Mouse (Mus musculus) forebrain, embryonic 10.5 days (tissue): ENCODE results near the gene 9930021J03Rik. TPM values are rescaled to one million over a fixed set of nuclear protein-coding genes. Genes with fewer than 3 reads are reported as not detected.
A peak's percentile ranks its signal among the peaks of the same experiment; 100 is the strongest.

ENCODE experiments used
- DNase-seq: peaks from one replicate; pipeline ENCODE4 v3.0.0-alpha.2; 2017; ENCODE audit warnings: low spot score; ENCODE audit errors: extremely low spot score
- H3K27ac ChIP-seq: fragments of 300-500 bp; sonication (generic); 2 replicates; pipeline ENCODE4 v1.5.1; 2016; ENCODE audit warnings: mild to moderate bottlenecking
- H3K27me3 ChIP-seq: fragments of 300-500 bp; sonication (generic); 2 replicates; pipeline ENCODE4 v1.6.1; 2016; ENCODE audit warnings: mild to moderate bottlenecking; ENCODE audit not compliant: poor library complexity, severe bottlenecking
- H3K36me3 ChIP-seq: fragments of 300-500 bp; sonication (generic); replicated peaks from 2 replicates; pipeline ENCODE4 v1.6.1; 2016; ENCODE audit warnings: mild to moderate bottlenecking, moderate library complexity
- H3K4me1 ChIP-seq: fragments of 300-500 bp; sonication (generic); 2 replicates; pipeline ENCODE4 v1.6.1; 2016
- H3K4me3 ChIP-seq: fragments of 300-500 bp; sonication (generic); 2 replicates; pipeline ENCODE4 v1.5.1; 2016; ENCODE audit warnings: mild to moderate bottlenecking, moderate library complexity
- H3K9me3 ChIP-seq: fragments of 300-500 bp; sonication (generic); 2 replicates; pipeline ENCODE4 v1.6.1; 2016; ENCODE audit warnings: mild to moderate bottlenecking, moderate library complexity
- WGBS: fragments of 180-500 bp; shearing (Covaris S2); methylation state at CpG from one replicate; pipeline ENCODE4 v1.1.7; 2016; 5-methylcytosine and 5-hydroxymethylcytosine counted together
- polyA plus RNA-seq: library from polyadenylated mRNA; unstranded; fragments of >200 nt; fragmentation: Nextera tagmentation; extraction: Ambion mirVana; gene quantifications from 2 replicates; pipeline ENCODE4 v1.2.1, GENCODE M21; 2016

Gene 9930021J03Rik
- polyA plus RNA-seq = 4.0 and 4.2 TPM in 2 replicates

- peak within 1 kb of the TSS; percentile 97 for H3K4me3 ChIP-seq
- no peaks in the 10 kb centered on the region for H3K27me3 ChIP-seq
- H3K4me1 ChIP-seq = peaks cover 22% of the 10 kb centered on the region
- no peaks in the 10 kb centered on the region for H3K9me3 ChIP-seq
- WGBS = 0% methylated on average over 45 of the region's 95 CpGs
- DNase-seq = peak; percentile 100
- peaks cover 30% of the 10 kb centered on the region for H3K36me3 ChIP-seq
- H3K27ac ChIP-seq = peak within 1 kb of the TSS; percentile 97
Observed at GRCm38 (mm10) chr19:29805917-29806785, at the start of gene 9930021J03Rik. 9930021J03Rik (minus strand) TSS chr19:29805989.

- Histone ChIP-seq H3K4me1 (peaks cover 5% of the 10 kb centered on the region; the same call in 1 of the 2 replicates), H3K27ac (no peak overlapping the region), H3K27me3 (peaks cover 16% of the 10 kb centered on the region; the same call in 1 of the 2 replicates), H3K36me3 (no peaks in the 10 kb centered on the region), H3K9me3 (no peaks in the 10 kb centered on the region), H3K4me3 (no peak overlapping the region)
- DNase-seq = no peak
- 91% methylated on average over 5 of the region's 5 CpGs for WGBS
Observed at GRCm38 (mm10) chr19:29853711-29854110, 47.9 kb upstream of the 9930021J03Rik start.

DNA sequence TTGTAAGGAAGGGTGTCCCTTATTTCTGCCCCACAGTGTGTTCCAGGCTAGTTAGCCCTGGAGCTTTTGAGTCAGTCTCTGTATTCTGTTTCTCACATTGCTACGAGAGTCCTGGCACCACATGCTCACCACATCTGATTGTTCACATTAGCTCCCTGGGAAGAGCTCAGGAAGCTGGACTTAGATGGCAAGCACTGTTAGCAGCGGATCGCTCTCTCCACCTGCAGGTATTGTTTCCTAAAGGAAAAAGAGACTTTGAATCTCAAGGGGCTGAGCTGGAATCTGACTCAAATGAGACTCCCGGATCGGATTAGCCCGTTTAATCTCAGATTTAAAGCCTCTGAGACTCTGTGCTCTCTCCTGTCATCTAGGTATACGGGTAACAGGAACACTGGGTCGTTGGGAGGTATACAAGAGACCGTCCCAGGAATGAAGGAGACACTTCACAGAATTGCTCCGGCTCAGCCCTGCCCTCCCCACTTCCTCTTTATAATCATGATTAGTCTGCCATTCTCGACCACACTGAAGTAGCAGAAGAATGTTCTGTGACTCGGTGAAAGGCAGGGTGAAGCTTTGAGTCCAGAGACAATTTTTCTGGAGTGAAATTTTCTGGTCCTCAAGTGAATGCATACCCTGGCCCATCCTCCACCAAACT, 45.4 kb upstream of the 9930021J03Rik start:
- no peaks in the 10 kb centered on the region; the same call in 1 of the 2 replicates for H3K9me3 ChIP-seq
- WGBS = 44% methylated on average over 12 of the region's 12 CpGs
- H3K27ac ChIP-seq = no peak overlapping the region
- DNase-seq = no peak
- H3K4me3 ChIP-seq = no peak overlapping the region
- peaks cover 41% of the 10 kb centered on the region for H3K27me3 ChIP-seq
- peaks cover 5% of the 10 kb centered on the region; the same call in 1 of the 2 replicates for H3K4me1 ChIP-seq
- no peaks in the 10 kb centered on the region for H3K36me3 ChIP-seq

DNA sequence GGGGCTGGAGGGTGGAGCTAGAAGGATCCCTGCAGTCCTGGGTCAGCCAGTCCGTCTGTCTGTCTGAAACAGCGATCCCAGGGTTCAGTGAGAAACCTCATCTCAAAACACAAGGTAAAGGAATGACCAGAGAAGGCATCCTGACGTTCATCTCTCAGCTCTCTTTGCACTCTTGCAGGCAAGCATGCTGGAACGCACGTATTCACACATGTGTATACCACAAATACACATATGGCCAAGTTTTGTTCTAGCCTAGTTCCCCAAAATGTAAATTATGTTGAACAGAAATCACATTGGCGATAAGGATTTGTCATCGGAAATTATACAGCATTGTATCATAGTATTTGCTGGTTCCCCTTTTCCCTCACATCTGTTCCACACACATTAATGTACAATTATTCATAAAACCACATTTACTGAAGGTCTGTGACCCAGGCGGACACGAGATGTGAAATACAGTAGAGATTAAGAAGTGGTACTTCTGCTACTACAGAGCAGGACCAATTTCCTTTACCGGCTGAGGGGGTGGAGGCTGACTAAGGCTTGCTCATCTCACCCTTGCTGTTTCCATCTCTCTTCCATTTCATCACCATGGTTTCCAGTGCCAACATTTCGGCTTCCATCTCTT, 44.2 kb upstream of the 9930021J03Rik start:
- no peak for DNase-seq

GRCm38 (mm10) chr19:29844036-29844661, 38.4 kb upstream of the 9930021J03Rik start:
- Histone ChIP-seq H3K4me1 (peaks cover 19% of the 10 kb centered on the region), H3K27me3 (peaks cover 72% of the 10 kb centered on the region), H3K9me3 (no peaks in the 10 kb centered on the region; the same call in 1 of the 2 replicates), H3K36me3 (no peaks in the 10 kb centered on the region), H3K4me3 (no peak overlapping the region), H3K27ac (0 out of 2 replicates have a peak overlapping the region, but pooled peaks have one; percentile 30)
- WGBS = 44% methylated on average over 12 of the region's 12 CpGs
- DNase-seq = no peak

More for the DNA sequence above, 44.2 kb upstream of the 9930021J03Rik start:
- peaks cover 52% of the 10 kb centered on the region for H3K27me3 ChIP-seq
- no peaks in the 10 kb centered on the region for H3K36me3 ChIP-seq
- H3K27ac ChIP-seq = no peak overlapping the region
- WGBS = 84% methylated on average over 11 of the region's 11 CpGs
- no peaks in the 10 kb centered on the region; the same call in 1 of the 2 replicates for H3K9me3 ChIP-seq
- peaks cover 5% of the 10 kb centered on the region; the same call in 1 of the 2 replicates for H3K4me1 ChIP-seq
- H3K4me3 ChIP-seq = no peak overlapping the region

GRCm38 (mm10) chr19:29843641-29844035, 37.8 kb upstream of the 9930021J03Rik start:
- H3K4me1 ChIP-seq = peaks cover 19% of the 10 kb centered on the region
- H3K27ac ChIP-seq = no peak overlapping the region
- H3K9me3 ChIP-seq = no peaks in the 10 kb centered on the region; the same call in 1 of the 2 replicates
- H3K36me3 ChIP-seq = no peaks in the 10 kb centered on the region
- 48% methylated on average over 5 of the region's 5 CpGs for WGBS
- no peak overlapping the region for H3K4me3 ChIP-seq
- DNase-seq = no peak
- H3K27me3 ChIP-seq = peaks cover 70% of the 10 kb centered on the region

GRCm38 (mm10) chr19:29842973-29843372, 37.2 kb upstream of the 9930021J03Rik start:
- Histone ChIP-seq H3K27ac (no peak overlapping the region), H3K4me1 (peaks cover 19% of the 10 kb centered on the region), H3K27me3 (peaks cover 64% of the 10 kb centered on the region), H3K36me3 (no peaks in the 10 kb centered on the region), H3K9me3 (no peaks in the 10 kb centered on the region; the same call in 1 of the 2 replicates), H3K4me3 (no peak overlapping the region)
- WGBS = 84% methylated on average over 8 of the region's 8 CpGs
- DNase-seq = no peak

DNA sequence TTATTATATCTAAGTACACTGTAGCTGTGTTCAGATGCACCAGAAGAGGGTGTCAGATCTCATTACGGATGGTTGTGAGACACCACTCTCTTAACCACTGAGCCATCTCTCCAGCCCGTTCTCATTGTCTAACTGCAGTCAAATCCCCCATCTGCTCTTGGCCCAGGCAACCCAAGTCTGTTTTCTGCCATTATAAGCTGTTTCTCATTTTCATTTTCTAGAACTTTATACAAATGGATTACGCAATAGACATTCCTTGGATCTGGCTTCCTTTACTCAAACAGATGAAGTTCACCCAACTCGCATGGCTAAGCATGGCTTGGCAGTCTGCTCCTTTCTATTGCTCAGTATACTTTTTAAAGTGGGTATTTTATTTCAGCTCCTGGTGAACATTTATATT, 34.9 kb upstream of the 9930021J03Rik start:
- H3K4me1 ChIP-seq = peaks cover 19% of the 10 kb centered on the region
- no peak overlapping the region for H3K4me3 ChIP-seq
- H3K9me3 ChIP-seq = no peaks in the 10 kb centered on the region
- peaks cover 46% of the 10 kb centered on the region for H3K27me3 ChIP-seq
- H3K36me3 ChIP-seq = no peaks in the 10 kb centered on the region
- H3K27ac ChIP-seq = no peak overlapping the region
- no peak for DNase-seq
- 94% methylated on average over 4 of the region's 4 CpGs for WGBS

DNA sequence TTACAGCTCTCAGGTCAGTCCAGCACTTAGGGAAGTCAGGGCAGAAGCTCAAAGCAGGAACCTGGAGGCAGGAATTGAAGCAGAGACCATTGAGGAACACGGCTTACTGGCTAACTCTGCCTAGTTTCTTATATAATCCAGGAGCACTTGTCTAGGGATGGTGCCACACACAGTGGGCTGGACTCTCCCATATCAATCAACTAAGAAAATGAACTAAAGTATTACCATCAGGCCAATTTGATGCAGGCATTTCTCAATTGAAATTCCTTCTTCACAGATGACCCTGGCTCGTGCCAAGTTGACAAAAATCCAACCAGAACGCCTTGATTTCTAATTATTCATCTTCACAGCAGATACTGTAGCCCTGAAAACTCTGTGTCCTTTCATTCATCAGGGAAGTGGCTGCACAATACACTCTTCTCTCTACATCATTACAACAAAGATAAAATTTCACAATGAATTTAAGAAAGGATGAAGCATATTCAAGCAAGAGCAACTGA, 32.9 kb upstream of the 9930021J03Rik start:
- no peaks in the 10 kb centered on the region for H3K9me3 ChIP-seq
- WGBS = 82% methylated on average over 3 of the region's 3 CpGs
- H3K27ac ChIP-seq = no peak overlapping the region
- no peak for DNase-seq
- no peaks in the 10 kb centered on the region for H3K36me3 ChIP-seq
- peaks cover 8% of the 10 kb centered on the region for H3K4me1 ChIP-seq
- H3K4me3 ChIP-seq = no peak overlapping the region
- H3K27me3 ChIP-seq = peaks cover 38% of the 10 kb centered on the region

GRCm38 (mm10) chr19:29838171-29838570, 32.4 kb upstream of the 9930021J03Rik start:
- Histone ChIP-seq H3K4me1 (peaks cover 3% of the 10 kb centered on the region), H3K4me3 (no peak overlapping the region), H3K9me3 (no peaks in the 10 kb centered on the region), H3K36me3 (no peaks in the 10 kb centered on the region), H3K27me3 (peaks cover 37% of the 10 kb centered on the region), H3K27ac (no peak overlapping the region)
- WGBS = 73% methylated on average over 1 of the region's 1 CpGs
- DNase-seq = no peak

DNA sequence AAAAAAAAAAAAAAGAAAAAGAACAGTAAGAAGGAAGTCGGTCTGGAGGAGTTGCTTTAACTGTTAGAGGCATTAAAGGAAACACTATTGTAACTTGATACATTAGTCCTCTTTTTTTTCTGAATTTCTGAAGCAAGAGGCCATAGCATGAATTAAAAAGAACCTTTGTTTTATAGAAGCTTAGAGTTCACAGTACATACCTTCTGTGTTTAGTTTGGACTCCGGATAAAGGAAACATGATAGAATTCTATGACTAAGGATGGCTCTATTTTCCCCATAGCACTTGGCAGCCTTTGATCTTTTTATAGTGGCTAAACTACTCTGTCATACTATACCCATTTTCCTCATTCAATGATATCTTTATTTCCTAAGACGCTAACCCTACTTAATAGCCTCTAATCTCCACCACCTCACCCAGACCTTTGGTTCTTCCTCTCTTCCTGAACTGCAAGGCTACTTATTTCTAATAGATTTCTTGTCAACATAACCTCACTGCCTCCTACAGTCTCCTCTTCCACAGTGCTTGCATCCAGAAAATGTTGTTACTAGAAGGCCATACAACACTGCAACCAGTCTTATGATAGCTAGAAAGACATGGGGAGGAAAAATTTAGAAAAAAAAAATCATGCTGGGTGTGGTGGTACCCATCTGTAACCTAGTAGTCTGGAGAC, 29.7 kb upstream of the 9930021J03Rik start:
- WGBS = 73% methylated on average over 3 of the region's 3 CpGs
- no peaks in the 10 kb centered on the region for H3K36me3 ChIP-seq
- peaks cover 11% of the 10 kb centered on the region; the same call in 1 of the 2 replicates for H3K27me3 ChIP-seq
- H3K4me1 ChIP-seq = no peaks in the 10 kb centered on the region
- no peak overlapping the region for H3K4me3 ChIP-seq
- no peaks in the 10 kb centered on the region for H3K9me3 ChIP-seq
- no peak overlapping the region for H3K27ac ChIP-seq
- DNase-seq = no peak
